Mouse (Mus musculus) common myeloid progenitor, adult 5-6 weeks (primary cell): ENCODE measurements at regions not wholly inside any gene's neighbourhood (a gene's known extent, or its start where the extent isn't known, plus 50 kb on each side); places are given as distances from the start of the nearest gene placed in this dataset.
"Not testable (repeated sequence)": the region's sequence is repeated elsewhere in the genome, so short reads cannot be mapped to it uniquely, and the experiment has no call there.

Experiments used
- ATAC-seq: replicated peaks from 2 replicates; pipeline ENCODE4 v1.8.0; 2016; ENCODE audit warnings: low read depth, mild to moderate bottlenecking, moderate TSS enrichment, inconsistent platforms; ENCODE audit not compliant: poor library complexity, severe bottlenecking

- ATAC-seq: 0 out of 2 replicates have a peak, but pooled peaks have one; percentile 4
Observed at GRCm38 (mm10) chr19:27123334-27123733, 93.0 kb upstream of the Vldlr start.

GRCm38 (mm10) chr19:27123806-27124469 lies 92.3 kb upstream of the Vldlr start:
- ATAC-seq: peak; percentile 87

DNA sequence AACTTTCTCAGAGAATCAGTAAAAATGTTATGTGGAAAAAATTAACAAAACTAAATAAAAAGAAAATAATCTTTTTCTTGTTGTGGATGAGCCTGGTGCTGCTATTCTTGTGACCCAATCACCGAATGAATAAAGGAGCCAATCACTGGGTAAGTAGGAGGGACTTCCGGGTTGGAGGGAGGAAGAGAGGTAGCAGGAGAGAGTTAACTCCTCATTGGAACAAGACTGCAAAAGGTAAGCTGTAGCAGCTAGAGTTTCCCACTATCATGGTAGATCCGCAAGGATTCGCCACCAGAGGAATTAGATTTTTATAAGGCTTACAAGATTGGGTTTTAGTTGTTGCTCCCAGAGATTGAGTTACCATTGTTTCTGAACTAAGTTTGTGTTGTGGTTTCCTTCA lies 87.8 kb upstream of the Vldlr start:
- ATAC-seq: not testable (repeated sequence)

DNA sequence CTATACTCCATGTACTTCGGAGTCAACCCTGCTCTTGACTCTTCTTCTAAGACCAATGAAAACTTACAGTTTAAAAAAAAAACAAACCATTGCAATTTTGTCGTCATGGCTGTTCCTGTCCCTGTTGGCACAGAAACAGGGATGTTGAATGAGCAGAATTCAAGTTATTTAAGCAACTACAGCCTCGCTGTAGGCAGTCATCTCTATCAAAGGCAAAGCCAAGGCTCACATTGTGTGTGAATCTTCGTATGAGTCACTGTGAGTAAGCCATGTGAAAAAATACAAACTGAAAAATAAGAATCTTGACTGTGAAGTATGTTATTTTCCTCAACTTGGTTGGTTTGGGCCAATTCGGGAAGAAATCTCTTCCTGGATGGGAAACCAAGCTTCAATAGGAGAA lies 81.9 kb upstream of the Vldlr start:
- no peak for ATAC-seq

DNA sequence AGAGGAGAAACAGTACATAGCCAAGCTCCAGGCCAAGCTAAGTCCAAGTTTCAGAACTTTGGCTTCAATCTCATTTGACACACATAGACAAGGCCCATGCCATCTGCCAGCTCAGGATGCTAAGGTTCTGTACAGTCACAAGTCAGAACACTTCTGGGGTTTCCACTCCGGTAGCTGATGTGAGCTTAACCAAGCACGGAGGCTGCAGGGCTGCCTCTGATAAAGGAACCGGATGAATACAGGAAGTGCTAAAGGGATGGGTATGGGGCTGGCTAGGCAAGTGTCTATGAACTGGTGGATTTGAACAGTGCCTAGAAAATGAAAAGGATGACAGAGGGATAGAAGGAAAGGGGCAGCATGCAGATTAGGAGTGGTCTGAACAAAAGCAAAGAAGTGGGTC lies 75.4 kb upstream of the Vldlr start:
- ATAC-seq: peak; percentile 97

DNA sequence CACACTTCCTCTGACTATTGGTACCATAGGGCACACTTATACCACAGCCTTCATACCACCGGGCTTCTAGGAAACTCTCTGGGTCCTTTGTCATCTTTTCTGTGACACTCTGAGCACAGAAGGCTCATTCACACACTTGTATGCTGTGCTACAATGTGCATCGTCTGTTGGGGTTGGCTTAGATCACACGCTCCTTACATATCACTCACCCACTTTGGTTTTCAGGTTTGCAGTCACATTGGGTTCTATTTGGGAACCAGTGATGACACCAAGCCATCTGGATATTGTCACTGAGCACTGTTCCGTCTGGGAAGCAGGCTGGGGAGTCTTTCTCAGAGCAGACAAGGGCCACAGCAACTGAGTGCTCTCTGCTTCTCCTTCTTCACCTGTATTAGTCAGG lies 74.1 kb upstream of the Vldlr start:
- ATAC-seq: no peak

GRCm38 (mm10) chr19:27147404-27147803 lies 68.9 kb upstream of the Vldlr start:
- no peak for ATAC-seq

- no peak for ATAC-seq
Observed at GRCm38 (mm10) chr19:27148330-27148729, 68.0 kb upstream of the Vldlr start.

GRCm38 (mm10) chr19:27149567-27149966 lies 66.7 kb upstream of the Vldlr start:
- peak; percentile 88 for ATAC-seq

GRCm38 (mm10) chr19:27161933-27162332 lies 54.4 kb upstream of the Vldlr start:
- no peak for ATAC-seq
